Mouse (Mus musculus): Measurements from ENCODE around the gene Ggta1.

The Ggta1 gene

DNA sequence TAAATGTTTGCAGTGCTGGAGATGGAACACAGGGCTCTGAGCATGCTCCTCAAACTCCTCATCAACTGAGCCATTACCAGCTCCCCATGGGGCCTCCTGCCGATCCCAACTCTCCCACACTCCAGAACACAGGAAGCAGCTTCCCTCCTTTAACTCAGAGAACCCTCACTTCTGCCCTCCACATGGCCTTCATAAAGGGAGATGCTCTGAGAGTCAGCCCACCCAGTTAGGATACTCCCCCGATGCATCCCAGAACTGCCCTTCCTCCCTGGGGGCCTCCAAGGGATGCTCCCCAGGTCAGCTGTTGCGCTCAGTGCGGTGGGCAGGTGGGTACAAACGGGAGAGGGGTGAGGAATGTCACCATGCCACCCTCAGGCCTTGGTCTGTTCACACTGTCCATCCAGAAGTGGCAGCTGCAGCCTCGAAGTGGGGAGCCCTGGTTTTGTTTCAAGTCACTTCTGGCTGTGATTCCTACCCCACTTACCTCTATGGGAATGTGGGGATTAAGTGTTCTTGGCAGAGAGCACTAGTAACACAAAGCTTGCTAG, 28.4 kb downstream of the Ggta1 start:
- DNase-seq (ENCODE audit: low spot score) = no peak

DNA sequence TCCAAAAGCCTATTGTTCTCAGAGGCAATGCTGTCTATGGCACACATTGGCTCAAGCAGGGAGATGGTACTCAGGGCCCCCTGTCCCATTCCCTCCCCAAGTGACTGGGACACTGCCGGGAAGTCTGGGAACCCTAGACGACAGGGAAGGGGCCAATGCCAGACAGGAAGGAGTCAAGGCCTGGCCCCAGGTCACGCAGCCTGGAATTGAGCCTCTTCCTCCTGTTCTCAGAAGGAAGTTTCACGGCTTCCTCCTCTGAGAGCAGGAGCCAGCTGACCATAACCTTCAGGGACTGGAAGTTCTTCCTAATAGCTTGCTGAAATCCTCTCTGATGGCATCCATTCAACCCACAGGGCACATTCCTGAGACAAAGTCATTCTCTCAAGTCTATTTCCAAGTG, 29.6 kb downstream of the Ggta1 start:
- DNase-seq (ENCODE audit: low spot score) = no peak

DNA sequence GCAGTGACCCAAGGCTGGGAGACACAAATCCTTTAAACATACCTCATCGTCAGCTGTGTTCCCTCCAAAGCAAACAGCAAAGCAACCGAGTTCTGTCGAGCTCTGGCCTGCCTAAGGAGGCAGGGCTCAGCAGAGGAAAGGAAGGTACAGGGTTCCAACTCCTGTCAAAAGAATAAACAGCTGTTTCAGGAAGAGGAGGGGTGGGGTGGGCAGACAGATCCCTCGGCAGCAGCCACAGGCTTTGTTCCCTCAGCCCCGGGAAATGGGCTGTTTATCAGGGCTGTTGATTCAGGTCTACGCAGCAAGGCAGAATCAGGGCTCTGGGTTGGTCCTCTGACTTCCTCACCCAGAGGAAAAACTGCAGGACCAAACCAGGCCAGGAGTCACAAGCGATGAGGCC, 30.6 kb downstream of the Ggta1 start:
- no peak for DNase-seq (ENCODE audit: low spot score)

DNA sequence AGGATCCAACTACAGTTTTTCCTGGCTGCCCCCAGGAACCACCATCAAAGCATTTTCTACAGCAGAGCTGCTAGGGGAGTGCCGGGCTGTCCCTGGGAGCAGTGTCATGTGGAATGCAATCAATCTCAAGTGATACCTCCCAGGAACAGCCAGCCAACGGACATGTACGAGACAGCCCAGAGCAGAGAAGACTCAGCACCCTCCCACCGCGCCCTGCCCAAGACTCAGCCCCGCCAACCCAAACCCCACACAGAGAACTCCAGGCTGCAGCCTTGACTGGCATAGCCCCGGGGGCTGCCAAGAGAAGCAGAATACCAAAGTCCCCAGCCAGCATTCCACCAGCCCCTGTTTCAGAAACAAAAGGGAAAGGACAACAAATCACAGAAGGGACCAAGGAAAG, 31.0 kb downstream of the Ggta1 start:
- DNase-seq (ENCODE audit: low spot score) = no peak

DNA sequence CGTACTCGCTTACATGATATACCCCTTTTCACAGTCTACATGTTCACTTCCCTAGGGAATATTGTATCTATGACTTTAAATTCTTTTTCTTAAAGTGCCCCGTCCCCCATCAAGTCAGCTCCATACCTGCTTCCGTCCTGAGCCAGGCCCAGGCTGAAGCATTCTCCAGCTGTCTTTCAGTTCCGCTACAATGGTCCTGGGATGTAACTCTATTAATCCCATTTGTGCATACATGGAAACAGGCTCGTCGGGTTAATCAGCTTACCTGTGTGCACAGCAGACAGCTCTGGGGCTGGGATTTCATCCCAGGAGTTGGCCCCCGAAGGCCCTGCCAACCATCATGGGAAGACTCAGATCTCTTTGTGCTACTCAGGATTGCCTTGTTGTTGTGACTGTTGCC, 32.2 kb downstream of the Ggta1 start:
- no peak for DNase-seq (ENCODE audit: low spot score)

DNA sequence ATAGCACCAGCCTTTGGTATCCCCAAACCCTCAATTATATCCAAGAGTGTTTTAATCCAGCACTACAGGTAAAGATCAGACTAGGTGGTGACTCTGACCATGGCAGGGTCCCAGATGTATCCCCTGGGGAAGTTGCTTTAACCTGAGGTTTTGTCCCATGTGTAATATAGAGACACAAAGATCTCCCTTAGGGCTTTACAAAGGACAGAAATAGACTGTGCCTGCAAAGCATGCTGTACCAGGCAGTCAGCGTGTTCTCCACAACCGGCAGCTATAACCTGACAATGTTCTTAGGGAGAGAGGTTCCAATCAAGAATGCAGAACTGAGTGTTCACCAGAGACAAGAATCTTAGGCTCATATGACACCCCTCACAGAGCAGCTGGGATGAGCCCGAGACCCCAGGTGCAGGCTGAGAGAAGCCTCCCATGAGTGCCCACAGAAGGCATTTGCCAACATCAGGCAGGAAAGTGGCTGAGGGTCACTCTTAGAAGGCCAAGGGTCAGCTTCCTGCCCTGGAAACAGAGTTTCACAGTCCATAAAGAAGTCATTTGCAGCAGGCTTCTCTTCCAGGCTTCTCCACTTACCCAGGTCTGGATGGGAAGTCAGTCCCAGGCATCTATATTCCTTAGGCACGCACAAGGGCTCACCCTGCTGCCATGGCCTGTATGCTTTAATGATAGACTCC, 34.3 kb downstream of the Ggta1 start:
- DNase-seq (ENCODE audit: low spot score) = no peak

DNA sequence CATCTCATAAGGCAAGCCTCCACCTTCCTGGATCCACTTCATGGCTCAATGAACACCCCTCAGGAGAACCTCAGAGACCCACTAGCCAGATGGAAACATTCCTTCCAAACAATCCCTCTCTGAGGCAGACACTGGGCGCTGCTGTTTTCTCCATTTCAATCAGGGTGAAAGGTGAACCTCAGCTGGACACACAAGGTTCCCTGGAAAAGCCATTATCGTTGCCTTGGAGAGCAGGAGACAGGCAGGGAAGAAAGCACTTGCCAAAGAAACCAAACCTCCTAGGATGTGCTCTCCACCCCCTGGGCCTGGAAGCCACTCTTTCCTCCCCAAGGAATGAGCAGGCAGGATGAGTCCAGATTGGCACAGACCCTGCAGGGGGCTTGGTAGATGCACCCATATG, 35.5 kb downstream of the Ggta1 start:
- DNase-seq (ENCODE audit: low spot score) = no peak

DNA sequence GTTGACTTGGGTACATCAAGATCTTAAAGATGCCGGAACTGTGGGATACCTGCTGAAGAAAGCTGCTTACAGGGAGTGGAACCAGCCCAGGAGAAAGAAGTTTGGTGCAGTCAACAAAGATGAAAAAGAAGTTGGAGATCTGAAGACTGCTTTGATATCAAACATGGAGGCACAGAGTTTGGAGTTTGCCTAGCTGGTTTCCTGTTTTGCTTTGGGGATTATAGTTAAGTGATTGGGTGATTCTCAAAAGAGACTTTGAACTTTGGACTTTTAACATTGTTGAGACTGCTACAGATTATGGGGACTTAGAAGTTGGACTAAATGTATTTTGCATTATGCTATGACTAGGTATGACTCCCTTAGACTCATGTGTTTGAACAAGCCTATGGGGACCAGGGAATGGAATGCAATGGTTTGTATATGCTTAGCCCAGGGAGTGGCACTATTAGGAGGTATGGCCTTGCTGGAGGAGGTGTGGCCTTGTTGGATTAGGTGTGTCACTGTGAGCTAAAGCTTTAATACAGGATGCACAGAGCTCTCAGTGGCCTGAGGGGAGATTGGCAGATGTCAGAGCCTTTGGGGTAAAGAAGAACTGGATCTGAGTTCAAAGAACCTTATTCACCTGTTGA, 39.2 kb downstream of the Ggta1 start:
- no peak for DNase-seq (ENCODE audit: low spot score)

DNA sequence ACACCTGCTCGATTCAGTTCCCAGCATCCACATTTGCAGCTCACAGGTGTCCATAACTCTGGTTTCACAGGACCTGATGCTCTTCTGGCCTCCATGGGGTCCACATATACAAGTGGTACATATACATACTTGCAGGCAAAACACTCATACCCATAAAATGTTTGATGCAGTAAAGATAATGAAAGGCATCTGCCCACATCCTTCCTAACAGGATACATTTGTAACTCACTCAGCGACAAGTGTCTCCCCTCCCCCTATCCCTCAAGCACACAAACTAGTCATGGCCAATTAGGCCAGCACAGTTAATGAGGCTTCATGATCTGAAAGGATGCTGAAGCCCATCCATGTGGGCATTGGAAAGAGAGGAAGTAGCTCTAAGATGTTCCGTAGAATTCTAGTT, 40.6 kb downstream of the Ggta1 start:
- no peak for DNase-seq (ENCODE audit: low spot score)

- no peak for DNase-seq (ENCODE audit: low spot score)
Observed at GRCm38 (mm10) chr2:35420681-35421080, 42.4 kb downstream of the Ggta1 start.

DNA sequence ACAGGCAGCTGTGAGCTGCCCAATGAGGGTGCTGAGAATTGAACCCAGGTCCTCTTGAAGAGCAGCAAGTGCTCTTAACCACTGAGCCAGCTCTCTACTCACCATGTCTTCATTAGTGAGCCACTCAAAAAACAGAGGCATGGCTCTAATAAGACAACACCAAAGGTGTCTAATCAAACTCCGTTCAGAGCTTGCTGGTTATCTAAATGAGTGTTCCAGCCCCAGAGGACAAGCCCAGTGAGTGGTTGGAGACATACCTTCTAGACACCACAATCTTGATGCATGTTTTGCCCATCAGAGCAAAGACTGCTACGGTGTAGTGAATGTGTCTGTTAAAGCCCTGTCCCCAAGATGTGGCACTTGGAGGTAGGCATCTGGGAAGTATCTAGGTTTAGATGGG, 43.4 kb downstream of the Ggta1 start:
- DNase-seq (ENCODE audit: low spot score) = no peak

GRCm38 (mm10) chr2:35419243-35419642, 43.8 kb downstream of the Ggta1 start:
- no peak for DNase-seq (ENCODE audit: low spot score)

GRCm38 (mm10) chr2:35417231-35417630, 45.8 kb downstream of the Ggta1 start:
- DNase-seq (ENCODE audit: low spot score) = no peak

DNA sequence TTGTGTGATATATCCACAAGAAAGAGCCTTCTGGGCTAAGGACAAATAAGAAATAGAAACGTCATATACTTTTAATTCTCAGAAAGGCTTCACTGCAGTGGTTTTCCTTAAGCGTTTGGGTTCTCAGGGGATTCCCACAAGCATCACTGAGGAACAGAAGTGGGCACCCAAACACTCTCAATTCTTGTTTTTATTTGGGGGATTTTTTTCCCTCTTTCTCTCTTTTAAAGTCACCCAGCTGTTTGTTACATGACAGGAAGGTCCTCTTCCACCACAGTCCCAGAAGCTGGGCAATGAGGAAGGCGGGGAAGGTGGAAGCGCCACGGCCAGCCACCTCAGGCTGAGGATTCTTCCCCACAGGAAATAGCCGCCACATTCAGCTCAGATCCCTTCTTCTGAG, 46.6 kb downstream of the Ggta1 start:
- DNase-seq (ENCODE audit: low spot score) = no peak

- no peak for DNase-seq (ENCODE audit: low spot score)
Observed at GRCm38 (mm10) chr2:35412810-35413209, 50.2 kb downstream of the Ggta1 start.

GRCm38 (mm10) chr2:35412246-35412645, 50.8 kb downstream of the Ggta1 start:
- DNase-seq (ENCODE audit: low spot score) = no peak

DNA sequence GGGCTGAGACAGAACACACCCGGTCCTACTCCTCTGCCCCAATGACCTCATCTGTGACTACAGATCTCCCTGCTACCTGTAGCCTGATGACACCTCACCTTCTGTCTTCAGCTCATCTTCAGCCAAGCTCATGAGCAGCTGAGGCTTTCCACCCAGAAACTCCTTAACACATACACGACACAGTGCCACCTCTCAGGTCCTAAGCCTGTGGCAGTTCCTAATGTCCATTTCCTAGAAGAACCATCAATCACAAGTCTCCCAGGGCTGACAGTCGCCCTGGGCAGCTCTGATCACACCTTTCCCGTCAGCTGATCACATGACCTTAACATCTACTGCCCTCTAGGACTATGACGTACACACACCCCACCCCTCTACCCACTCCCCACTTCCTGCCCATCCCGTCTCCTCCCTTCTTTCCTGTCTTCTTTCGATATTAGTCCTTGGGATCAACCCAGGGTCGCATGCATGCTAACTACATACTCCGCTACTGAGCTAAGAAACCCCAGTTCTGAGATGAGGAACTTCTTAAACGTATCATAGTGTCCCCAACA, 51.3 kb downstream of the Ggta1 start:
- no peak for DNase-seq (ENCODE audit: low spot score)

GRCm38 (mm10) chr2:35409466-35409865, 53.6 kb downstream of the Ggta1 start:
- no peak for DNase-seq (ENCODE audit: low spot score)

DNA sequence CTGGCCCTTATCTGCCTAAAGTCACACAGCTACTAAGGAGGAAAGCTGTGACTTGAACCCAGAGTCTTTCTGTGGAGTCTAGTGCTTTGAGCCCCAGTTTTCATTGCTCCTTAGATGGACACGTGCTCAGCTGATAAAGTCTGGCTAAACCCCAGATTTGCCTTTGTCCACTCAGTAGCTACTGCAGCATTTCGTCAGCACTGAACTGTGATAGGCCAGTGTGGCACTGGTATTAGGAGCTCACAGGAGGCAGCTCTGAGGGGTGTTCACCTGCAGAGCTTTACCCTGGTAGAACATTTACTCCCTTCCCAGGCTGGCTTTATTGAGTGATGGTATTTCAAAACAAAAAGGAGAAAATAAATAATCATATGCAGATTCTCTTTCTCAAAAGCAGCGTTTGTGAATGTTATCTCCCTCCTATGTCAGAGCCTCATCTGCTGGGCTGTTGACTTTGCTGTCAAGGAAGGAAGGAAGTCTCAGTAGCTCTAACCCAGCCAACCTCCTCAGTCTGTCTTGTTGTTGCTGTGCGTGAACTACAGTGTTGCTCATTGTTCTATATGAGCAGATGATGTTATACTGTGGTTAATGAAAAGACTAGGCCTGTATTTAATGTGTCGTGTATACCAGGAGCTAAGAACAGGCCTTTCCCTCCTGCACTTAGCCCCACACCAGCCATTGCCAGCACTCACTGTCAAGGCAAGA, 54.5 kb downstream of the Ggta1 start:
- no peak for DNase-seq (ENCODE audit: low spot score)

GRCm38 (mm10) chr2:35407878-35408277, 55.2 kb downstream of the Ggta1 start:
- no peak for DNase-seq (ENCODE audit: low spot score)

DNA sequence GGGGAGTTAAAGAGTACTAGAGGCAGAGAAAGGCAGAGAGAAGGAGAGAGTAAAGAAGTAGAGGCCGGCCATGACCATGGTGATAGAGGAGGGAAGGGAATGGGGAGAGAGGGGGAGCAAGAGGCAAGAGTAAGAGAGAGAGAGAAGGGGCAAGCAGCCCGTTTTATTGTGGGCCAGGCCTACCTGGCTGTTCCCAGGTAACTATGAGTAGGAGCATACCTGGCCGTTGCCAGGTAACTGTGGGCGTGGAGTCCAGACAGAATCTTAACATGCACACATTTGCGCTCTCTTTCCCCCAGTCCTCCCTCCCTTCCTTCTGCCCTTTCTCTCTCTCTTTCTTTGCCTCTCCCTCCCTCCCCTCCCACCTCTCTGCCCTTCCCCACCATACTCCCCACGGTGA, 55.8 kb downstream of the Ggta1 start:
- no peak for DNase-seq (ENCODE audit: low spot score)

- DNase-seq (ENCODE audit: low spot score) = no peak
Observed at GRCm38 (mm10) chr2:35406611-35407010, 56.4 kb downstream of the Ggta1 start.

DNA sequence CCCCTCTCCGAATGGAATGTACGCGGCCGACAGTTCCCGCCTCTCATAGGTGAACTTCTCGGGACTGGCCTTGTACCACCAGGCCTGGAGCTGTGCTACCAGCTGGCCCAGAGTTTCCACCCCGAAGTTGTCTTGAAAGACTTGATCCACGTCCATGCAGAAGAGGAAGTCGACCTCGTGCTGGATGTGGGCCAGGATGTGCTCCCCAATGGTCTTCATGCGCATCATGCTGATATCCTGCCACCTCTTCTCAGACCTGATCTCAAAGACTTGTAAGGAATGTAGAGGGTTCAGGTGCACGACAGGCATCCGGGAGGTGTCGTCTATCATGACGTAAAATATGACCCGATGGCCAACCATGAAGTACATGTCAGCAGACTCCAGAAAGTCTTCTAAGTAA, 60.6 kb downstream of the Ggta1 start:
- DNase-seq (ENCODE audit: low spot score) = no peak

Data from ovary, postnatal 36 days (tissue).